Mouse (Mus musculus) left cerebral cortex, postnatal 25 days (tissue): Measurements from ENCODE around the gene A730009L09Rik. TPM values are rescaled to one million over a fixed set of nuclear protein-coding genes. Genes with fewer than 3 reads are reported as not detected.
A peak's percentile ranks its signal among the peaks of the same experiment; 100 is the strongest.

Experiments used
- DNase-seq, 2 experiments: peaks; one replicate each; pipeline ENCODE4 v3.0.0; 2022; ENCODE audit warnings: low spot score in 2 of 2, mixed read lengths in 1 of 2
- intact Hi-C: fragments of 180-260 bp; cut with DNase I; formaldehyde crosslinking; loops from one replicate; pipeline ENCODE4 v1.15.1; 2025
- total RNA-seq, 2 experiments: library from RNA; stranded (reverse); gene quantifications; 2 replicates each; pipeline ENCODE4 v1.2.3; 2021

The A730009L09Rik gene
- under 1 TPM; 0.21 to 0.32 TPM for total RNA-seq

DNA sequence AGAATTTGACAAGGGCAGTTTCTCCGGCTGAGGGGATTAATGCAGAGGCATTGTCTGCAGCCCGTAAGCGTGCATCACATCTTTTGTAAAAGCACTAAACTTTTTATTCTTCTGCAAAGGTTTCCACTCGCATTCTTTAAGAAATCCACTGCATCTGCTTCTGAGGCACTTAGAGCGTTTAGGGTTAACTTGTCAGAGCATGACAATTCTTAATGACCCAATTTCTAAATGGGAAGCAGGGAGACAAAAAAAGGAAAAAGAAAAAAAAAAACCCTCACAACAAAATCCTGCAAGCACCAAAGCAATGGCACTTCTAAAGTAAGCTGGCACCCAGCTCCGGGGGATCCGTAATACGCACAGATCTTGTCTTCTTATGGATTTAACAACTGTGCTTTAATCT is at the start of gene A730009L09Rik:
TSS of gene A730009L09Rik (plus strand) at position 301 of the 400 bp plus-strand sequence.
- intact Hi-C loops, result no loop called here
- no peak for DNase-seq

GRCm38 (mm10) chr16:84465581-84466165 is 49.2 kb upstream of the A730009L09Rik start:
- intact Hi-C loops, result no loop called here
- no peak for DNase-seq

- intact Hi-C loops, result no loop called here
- no peak for DNase-seq
Observed at GRCm38 (mm10) chr16:84468898-84469297, 46.0 kb upstream of the A730009L09Rik start.

GRCm38 (mm10) chr16:84469994-84470393 is 44.9 kb upstream of the A730009L09Rik start:
- DNase-seq, result no peak

DNA sequence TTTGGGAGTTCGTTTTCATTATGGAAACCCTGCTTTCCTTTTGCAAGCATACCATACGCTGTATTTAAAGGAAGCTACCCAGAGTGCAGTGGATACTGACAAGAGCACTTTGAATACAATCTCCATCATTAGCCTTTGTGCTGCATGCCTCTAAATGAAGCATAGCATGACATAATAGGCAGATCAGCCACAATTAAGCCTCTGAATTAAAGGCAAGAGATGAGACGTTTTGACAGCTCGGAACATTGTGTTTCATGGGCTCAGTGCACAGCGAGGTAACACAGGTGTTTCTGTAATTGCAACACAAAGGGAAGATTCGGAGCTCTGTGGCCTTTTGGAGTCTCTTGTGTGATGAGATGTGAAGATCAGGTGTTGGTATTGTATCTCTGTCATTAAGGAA is 41.5 kb upstream of the A730009L09Rik start:
- intact Hi-C loops, result no loop called here
- no peak for DNase-seq

More at GRCm38 (mm10) chr16:84469994-84470393, 44.9 kb upstream of the A730009L09Rik start:
- intact Hi-C loops, result no loop called here

GRCm38 (mm10) chr16:84474712-84475111 is 40.2 kb upstream of the A730009L09Rik start:
- DNase-seq, result no peak
- intact Hi-C loops, result no loop called here

DNA sequence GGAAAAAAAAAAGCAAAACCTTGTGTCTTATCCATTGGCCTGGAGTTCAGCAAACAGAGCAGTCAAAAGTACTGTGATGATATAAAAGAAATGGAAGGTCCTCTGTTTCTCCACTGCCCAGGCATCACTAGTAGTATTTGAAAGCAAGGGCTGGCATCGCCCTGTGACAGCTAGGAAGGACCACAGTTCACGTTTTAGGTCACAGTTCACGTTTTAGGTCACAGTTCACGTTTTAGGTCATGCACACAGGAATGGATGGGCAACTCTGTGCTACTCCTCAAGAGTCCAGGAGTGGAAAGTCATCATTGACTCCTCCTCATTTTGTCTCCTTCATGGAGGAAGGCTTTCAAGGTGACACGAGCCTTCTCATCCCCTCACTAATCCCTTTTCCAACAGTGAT is 38.0 kb upstream of the A730009L09Rik start:
- intact Hi-C loops, result no loop called here
- DNase-seq, result no peak

DNA sequence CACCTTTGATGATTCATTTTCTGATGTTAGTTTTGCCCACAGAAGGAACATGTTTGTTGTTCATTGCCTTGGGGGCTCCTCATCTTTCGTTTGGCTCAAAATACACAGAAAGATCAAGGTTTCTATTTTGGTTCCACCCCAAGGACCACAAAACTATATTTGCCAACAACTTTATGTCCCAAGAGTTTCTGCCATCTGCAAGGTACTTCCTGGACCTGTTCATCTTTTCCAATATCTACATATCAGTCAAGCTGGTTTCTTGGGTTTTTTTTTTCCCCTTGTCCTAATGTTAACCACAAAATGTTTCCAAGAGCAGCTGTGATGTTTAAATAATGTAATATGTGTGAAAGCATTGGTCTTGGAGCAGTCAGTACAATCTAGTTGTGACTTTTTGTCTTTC is 37.4 kb upstream of the A730009L09Rik start:
- DNase-seq, result no peak
- intact Hi-C loops, result no loop called here

GRCm38 (mm10) chr16:84477952-84478351 is 37.0 kb upstream of the A730009L09Rik start:
- no peak for DNase-seq
- intact Hi-C loops, result no loop called here

GRCm38 (mm10) chr16:84485931-84486330 is 29.0 kb upstream of the A730009L09Rik start:
- no peak for DNase-seq
- intact Hi-C loops, result no loop called here

DNA sequence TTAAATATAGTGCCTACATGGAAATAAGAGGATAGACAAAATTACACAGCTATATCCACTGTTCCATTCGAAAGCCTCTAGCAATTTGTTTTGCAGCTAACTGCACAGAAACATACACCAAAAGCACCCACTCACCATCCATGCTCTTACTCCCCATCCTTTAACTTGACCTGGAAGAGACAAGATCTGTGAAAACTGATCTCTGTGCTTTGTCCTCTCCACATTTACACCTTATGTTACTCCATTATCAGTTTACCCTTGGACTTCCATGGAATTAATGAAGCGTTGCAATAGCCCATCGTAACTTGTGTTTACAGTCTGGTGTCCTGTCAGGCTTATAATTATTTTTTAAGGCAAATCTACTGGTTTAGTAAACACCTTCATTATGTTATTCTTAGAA is 20.1 kb upstream of the A730009L09Rik start:
- DNase-seq, result no peak
- intact Hi-C loops, result no loop called here

- peak; percentile 38 to 65 for DNase-seq
- intact Hi-C loops, result no loop called here
Observed at GRCm38 (mm10) chr16:84495438-84495837, 19.5 kb upstream of the A730009L09Rik start.

- intact Hi-C loops, result no loop called here
- DNase-seq, result peak in 1 of 2 experiments; percentile 18
Observed at GRCm38 (mm10) chr16:84507681-84508080, 7.2 kb upstream of the A730009L09Rik start.

- DNase-seq, result peak in 1 of 2 experiments; percentile 5
- intact Hi-C loops, result no loop called here
Observed at GRCm38 (mm10) chr16:84521975-84522635, 7.2 kb downstream of the A730009L09Rik start.

GRCm38 (mm10) chr16:84523061-84523460 is 8.1 kb downstream of the A730009L09Rik start:
- DNase-seq, result no peak
- intact Hi-C loops, result no loop called here

- DNase-seq, result peak; percentile 42 to 56
- intact Hi-C loops, result loop anchor here (2.0 kb wide), 1 partner anchor 31 kb away; no protein-coding TSS in a partner anchor
Observed at GRCm38 (mm10) chr16:84527375-84527774, 12.5 kb downstream of the A730009L09Rik start.

GRCm38 (mm10) chr16:84532803-84533202 is 17.9 kb downstream of the A730009L09Rik start:
- intact Hi-C loops, result no loop called here
- DNase-seq, result no peak

- no peak for DNase-seq
Observed at GRCm38 (mm10) chr16:84546059-84546458, 31.1 kb downstream of the A730009L09Rik start.

GRCm38 (mm10) chr16:84549122-84549521 is 34.2 kb downstream of the A730009L09Rik start:
- intact Hi-C loops, result no loop called here
- no peak for DNase-seq

More at GRCm38 (mm10) chr16:84546059-84546458, 31.1 kb downstream of the A730009L09Rik start:
- intact Hi-C loops, result no loop called here

DNA sequence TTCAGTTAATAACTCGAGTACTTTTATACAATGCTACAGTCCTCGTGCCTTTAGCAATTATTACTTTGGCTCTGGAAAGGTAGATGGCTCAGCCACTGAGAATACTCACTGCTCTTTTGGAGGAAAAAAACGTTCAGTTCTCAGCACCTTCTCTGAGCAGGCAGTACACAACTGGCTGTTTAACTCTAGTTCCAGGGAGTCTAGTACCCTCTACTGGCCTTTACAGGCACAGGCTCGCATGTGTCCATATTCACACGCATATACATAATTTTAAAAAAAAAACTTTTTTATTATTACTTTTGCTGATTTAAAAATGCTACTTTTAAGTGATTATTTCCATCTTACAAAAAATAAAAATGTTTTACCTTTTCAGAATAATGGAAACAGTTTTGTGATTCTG is 35.5 kb downstream of the A730009L09Rik start:
- intact Hi-C loops, result no loop called here
- no peak for DNase-seq

GRCm38 (mm10) chr16:84553981-84554380 is 39.1 kb downstream of the A730009L09Rik start:
- no peak for DNase-seq
- intact Hi-C loops, result no loop called here
